Mouse (Mus musculus): ENCODE measurements at regions not wholly inside any gene's neighbourhood (a gene's known extent, or its start where the extent isn't known, plus 50 kb on each side); places are given as distances from the start of the nearest gene placed in this dataset.

GRCm38 (mm10) chr14:58494400-58494987, 424.1 kb downstream of the Fgf9 start:
- Histone ChIP-seq H3K4me1 (replicated peaks) (peaks cover under 1% of the 10 kb centered on the region), H3K4me2 (no peak overlapping the region), H3K36me3 (no peaks in the 10 kb centered on the region), H3K4me3 (replicated peaks) (no peak overlapping the region), H3K27ac (no peak overlapping the region), H3K9ac (replicated peaks) (no peak overlapping the region), H3K27me3 (no peaks in the 10 kb centered on the region), H3K9me3 (no peaks in the 10 kb centered on the region)
- 81% methylated on average over 5 of the region's 5 CpGs for WGBS
- ATAC-seq (ENCODE audit: insufficient number of reproducible peaks, insufficient read depth, low FRiP score, low TSS enrichment, low read depth): no peak

- no peaks in the 10 kb centered on the region for H3K9me3 ChIP-seq
- no peak overlapping the region for H3K27ac ChIP-seq
- ATAC-seq (ENCODE audit: insufficient number of reproducible peaks, insufficient read depth, low FRiP score, low TSS enrichment, low read depth): no peak
- no peaks in the 10 kb centered on the region for H3K4me1 ChIP-seq (replicated peaks)
- H3K36me3 ChIP-seq: no peaks in the 10 kb centered on the region
- 77% methylated on average over 2 of the region's 2 CpGs for WGBS
- H3K4me3 ChIP-seq (replicated peaks): no peak overlapping the region
- H3K4me2 ChIP-seq: no peak overlapping the region
- no peaks in the 10 kb centered on the region for H3K27me3 ChIP-seq
- H3K9ac ChIP-seq (replicated peaks): no peak overlapping the region
Observed at GRCm38 (mm10) chr14:58492118-58492517, 421.8 kb downstream of the Fgf9 start.

- no peak overlapping the region for H3K4me2 ChIP-seq
- no peak overlapping the region for H3K4me3 ChIP-seq (replicated peaks)
- no peaks in the 10 kb centered on the region for H3K4me1 ChIP-seq (replicated peaks)
- no peak overlapping the region for H3K27ac ChIP-seq
- no peaks in the 10 kb centered on the region for H3K27me3 ChIP-seq
- ATAC-seq (ENCODE audit: insufficient number of reproducible peaks, insufficient read depth, low FRiP score, low TSS enrichment, low read depth): no peak
- no peak overlapping the region for H3K9ac ChIP-seq (replicated peaks)
- H3K36me3 ChIP-seq: no peaks in the 10 kb centered on the region
- 80% methylated on average over 6 of the region's 6 CpGs for WGBS
- H3K9me3 ChIP-seq: no peaks in the 10 kb centered on the region
Observed at GRCm38 (mm10) chr14:58488803-58489202, 418.5 kb downstream of the Fgf9 start.

- Histone ChIP-seq H3K36me3 (no peaks in the 10 kb centered on the region), H3K27ac (no peak overlapping the region), H3K4me3 (replicated peaks) (no peak overlapping the region), H3K9ac (replicated peaks) (no peak overlapping the region), H3K27me3 (no peaks in the 10 kb centered on the region), H3K4me2 (no peak overlapping the region), H3K9me3 (no peaks in the 10 kb centered on the region), H3K4me1 (replicated peaks) (no peaks in the 10 kb centered on the region)
- WGBS: 95% methylated on average over 6 of the region's 6 CpGs
- no peak for ATAC-seq (ENCODE audit: insufficient number of reproducible peaks, insufficient read depth, low FRiP score, low TSS enrichment, low read depth)
Observed at GRCm38 (mm10) chr14:58487836-58488235, 417.5 kb downstream of the Fgf9 start.

- no peak overlapping the region for H3K4me3 ChIP-seq (replicated peaks)
- H3K4me2 ChIP-seq: no peak overlapping the region
- H3K9ac ChIP-seq (replicated peaks): no peak overlapping the region
- no peaks in the 10 kb centered on the region for H3K9me3 ChIP-seq
- H3K4me1 ChIP-seq (replicated peaks): no peaks in the 10 kb centered on the region; the same call in 1 of the 2 replicates
- no peak for ATAC-seq (ENCODE audit: insufficient number of reproducible peaks, insufficient read depth, low FRiP score, low TSS enrichment, low read depth)
- H3K27ac ChIP-seq: no peak overlapping the region
- no peaks in the 10 kb centered on the region for H3K27me3 ChIP-seq
- no peaks in the 10 kb centered on the region for H3K36me3 ChIP-seq
- 87% methylated on average over 2 of the region's 2 CpGs for WGBS
Observed at GRCm38 (mm10) chr14:58480454-58480853, 410.1 kb downstream of the Fgf9 start.

GRCm38 (mm10) chr14:58470678-58471077, 400.3 kb downstream of the Fgf9 start:
- H3K36me3 ChIP-seq: no peaks in the 10 kb centered on the region
- H3K9me3 ChIP-seq: no peaks in the 10 kb centered on the region
- no peaks in the 10 kb centered on the region for H3K27me3 ChIP-seq
- peaks cover 24% of the 10 kb centered on the region for H3K4me1 ChIP-seq (replicated peaks)
- no peak overlapping the region for H3K4me2 ChIP-seq
- ATAC-seq (ENCODE audit: insufficient number of reproducible peaks, insufficient read depth, low FRiP score, low TSS enrichment, low read depth): no peak
- WGBS: 36% methylated on average over 3 of the region's 3 CpGs
- no peak overlapping the region for H3K9ac ChIP-seq (replicated peaks)
- no peak overlapping the region for H3K4me3 ChIP-seq (replicated peaks)
- no peak overlapping the region for H3K27ac ChIP-seq

GRCm38 (mm10) chr14:58468451-58468850, 398.1 kb downstream of the Fgf9 start:
- ATAC-seq (ENCODE audit: insufficient number of reproducible peaks, insufficient read depth, low FRiP score, low TSS enrichment, low read depth): 0 out of 2 replicates have a peak, but pooled peaks have one; percentile 31
- no peaks in the 10 kb centered on the region for H3K27me3 ChIP-seq
- peak overlapping the region; percentile 66; the same call in 1 of the 2 replicates for H3K27ac ChIP-seq
- H3K4me1 ChIP-seq (replicated peaks): peaks cover 20% of the 10 kb centered on the region
- H3K9me3 ChIP-seq: no peaks in the 10 kb centered on the region; the same call in 1 of the 2 replicates
- H3K4me3 ChIP-seq (replicated peaks): no peak overlapping the region
- H3K4me2 ChIP-seq: 0 out of 2 replicates have a peak overlapping the region, but pooled peaks have one; percentile 27
- 12% methylated on average over 7 of the region's 7 CpGs for WGBS
- H3K36me3 ChIP-seq: no peaks in the 10 kb centered on the region
- no peak overlapping the region for H3K9ac ChIP-seq (replicated peaks)

- peak overlapping the region; percentile 66; the same call in 1 of the 2 replicates for H3K27ac ChIP-seq
- no peaks in the 10 kb centered on the region for H3K27me3 ChIP-seq
- peak overlapping the region; percentile 27; the same call in 1 of the 2 replicates for H3K4me2 ChIP-seq
- no peaks in the 10 kb centered on the region; the same call in 1 of the 2 replicates for H3K9me3 ChIP-seq
- no peaks in the 10 kb centered on the region for H3K36me3 ChIP-seq
- no peak overlapping the region for H3K9ac ChIP-seq (replicated peaks)
- peak; percentile 42; the same call in 1 of the 2 replicates for ATAC-seq (ENCODE audit: insufficient number of reproducible peaks, insufficient read depth, low FRiP score, low TSS enrichment, low read depth)
- WGBS: 13% methylated on average over 5 of the region's 5 CpGs
- no peak overlapping the region for H3K4me3 ChIP-seq (replicated peaks)
- H3K4me1 ChIP-seq (replicated peaks): peaks cover 20% of the 10 kb centered on the region
Observed at GRCm38 (mm10) chr14:58467856-58468255, 397.5 kb downstream of the Fgf9 start.

GRCm38 (mm10) chr14:58446776-58447354, 376.5 kb downstream of the Fgf9 start:
- no peak overlapping the region for H3K4me2 ChIP-seq
- H3K9ac ChIP-seq (replicated peaks): no peak overlapping the region
- H3K27me3 ChIP-seq: no peaks in the 10 kb centered on the region
- H3K9me3 ChIP-seq: no peaks in the 10 kb centered on the region
- 79% methylated on average over 5 of the region's 5 CpGs for WGBS
- H3K36me3 ChIP-seq: no peaks in the 10 kb centered on the region
- no peak overlapping the region for H3K27ac ChIP-seq
- H3K4me3 ChIP-seq (replicated peaks): no peak overlapping the region
- H3K4me1 ChIP-seq (replicated peaks): no peaks in the 10 kb centered on the region
- ATAC-seq (ENCODE audit: insufficient number of reproducible peaks, insufficient read depth, low FRiP score, low TSS enrichment, low read depth): no peak

- Histone ChIP-seq H3K4me1 (replicated peaks) (no peaks in the 10 kb centered on the region), H3K27ac (no peak overlapping the region), H3K36me3 (no peaks in the 10 kb centered on the region), H3K9me3 (no peaks in the 10 kb centered on the region), H3K4me3 (replicated peaks) (no peak overlapping the region), H3K9ac (replicated peaks) (no peak overlapping the region), H3K4me2 (no peak overlapping the region), H3K27me3 (no peaks in the 10 kb centered on the region)
- ATAC-seq (ENCODE audit: insufficient number of reproducible peaks, insufficient read depth, low FRiP score, low TSS enrichment, low read depth): no peak
- 52% methylated on average over 4 of the region's 4 CpGs for WGBS
Observed at GRCm38 (mm10) chr14:58444496-58444895, 374.1 kb downstream of the Fgf9 start.

GRCm38 (mm10) chr14:58442501-58442900, 372.2 kb downstream of the Fgf9 start:
- no peak for ATAC-seq (ENCODE audit: insufficient number of reproducible peaks, insufficient read depth, low FRiP score, low TSS enrichment, low read depth)
- Histone ChIP-seq H3K4me1 (replicated peaks) (no peaks in the 10 kb centered on the region), H3K27me3 (no peaks in the 10 kb centered on the region), H3K4me2 (no peak overlapping the region), H3K4me3 (replicated peaks) (no peak overlapping the region), H3K9ac (replicated peaks) (no peak overlapping the region), H3K9me3 (no peaks in the 10 kb centered on the region), H3K36me3 (no peaks in the 10 kb centered on the region), H3K27ac (no peak overlapping the region)
- WGBS: 94% methylated on average over 3 of the region's 3 CpGs

GRCm38 (mm10) chr14:58439963-58440362, 369.6 kb downstream of the Fgf9 start:
- H3K27ac ChIP-seq: no peak overlapping the region
- H3K4me3 ChIP-seq (replicated peaks): no peak overlapping the region
- H3K9ac ChIP-seq (replicated peaks): no peak overlapping the region
- no peaks in the 10 kb centered on the region for H3K36me3 ChIP-seq
- no peaks in the 10 kb centered on the region for H3K9me3 ChIP-seq
- ATAC-seq (ENCODE audit: insufficient number of reproducible peaks, insufficient read depth, low FRiP score, low TSS enrichment, low read depth): no peak
- no peaks in the 10 kb centered on the region for H3K27me3 ChIP-seq
- no peak overlapping the region for H3K4me2 ChIP-seq
- H3K4me1 ChIP-seq (replicated peaks): no peaks in the 10 kb centered on the region
- 80% methylated on average over 2 of the region's 2 CpGs for WGBS
